Mouse (Mus musculus) embryonic facial prominence, embryonic 11.5 days (tissue): Measurements from ENCODE around the gene Krt78. TPM values are rescaled to one million over a fixed set of nuclear protein-coding genes. Genes with fewer than 3 reads are reported as not detected.
"Not testable (repeated sequence)": the region's sequence is repeated elsewhere in the genome, so short reads cannot be mapped to it uniquely, and the experiment has no call there.

Experiments
- ATAC-seq: fragments of 200-750 bp; cut with Nextera tagmentation; replicated peaks from 2 replicates; pipeline ENCODE4 v1.8.0; 2017; ENCODE audit warnings: low read depth; ENCODE audit not compliant: insufficient number of reproducible peaks, low FRiP score, low TSS enrichment
- DNase-seq: peaks from one replicate; pipeline ENCODE4 v3.0.0-alpha.2; 2015; ENCODE audit warnings: low spot score
- H3K27ac ChIP-seq: fragments of 300-500 bp; sonication (generic); replicated peaks from 2 replicates; pipeline ENCODE4 v1.5.1; 2014; ENCODE audit warnings: mild to moderate bottlenecking, low read depth, low read length, control low read depth
- H3K27me3 ChIP-seq: fragments of 300-500 bp; sonication (generic); 2 replicates; pipeline ENCODE4 v1.6.1; 2014; ENCODE audit warnings: mild to moderate bottlenecking, low read length, moderate library complexity, mixed read lengths; ENCODE audit not compliant: control insufficient read depth, insufficient read depth
- H3K36me3 ChIP-seq: fragments of 300-500 bp; sonication (generic); replicated peaks from 2 replicates; pipeline ENCODE4 v1.6.1; 2014; ENCODE audit warnings: low read depth, mild to moderate bottlenecking, low read length, moderate library complexity, mixed read lengths; ENCODE audit not compliant: control insufficient read depth, insufficient read depth
- H3K4me1 ChIP-seq: fragments of 300-500 bp; sonication (generic); 2 replicates; pipeline ENCODE4 v1.6.1; 2014; ENCODE audit warnings: low read length, mixed read lengths; ENCODE audit not compliant: control insufficient read depth, insufficient read depth
- H3K4me2 ChIP-seq: fragments of 300-500 bp; sonication (generic); 2 replicates; pipeline ENCODE4 v1.6.1; 2014; ENCODE audit warnings: low read depth, mild to moderate bottlenecking, control low read depth, low read length, moderate library complexity
- H3K4me3 ChIP-seq: fragments of 300-500 bp; sonication (generic); 2 replicates; pipeline ENCODE4 v1.5.1; 2014; ENCODE audit warnings: low read depth, low read length, control low read depth
- H3K9ac ChIP-seq: fragments of 300-500 bp; sonication (generic); replicated peaks from 2 replicates; pipeline ENCODE4 v1.6.1; 2014; ENCODE audit warnings: mild to moderate bottlenecking, control low read depth, low read length
- H3K9me3 ChIP-seq: fragments of 300-500 bp; sonication (generic); replicated peaks from 2 replicates; pipeline ENCODE4 v1.6.1; 2016; ENCODE audit warnings: mild to moderate bottlenecking, low read length, inconsistent platforms, mixed read lengths; ENCODE audit not compliant: control insufficient read depth
- WGBS: fragments of 180-500 bp; shearing (Covaris S2); extraction: QIAGEN DNeasy Blood & Tissue Kit; methylation state at CpG from one replicate; pipeline ENCODE4 v1.1.7; 2014; 5-methylcytosine and 5-hydroxymethylcytosine counted together
- polyA plus RNA-seq: library from polyadenylated mRNA; unstranded; fragments of >200 nt; fragmentation: Nextera tagmentation; extraction: Ambion mirVana; gene quantifications from 2 replicates; pipeline ENCODE4 v1.2.1, GENCODE M21; 2014

Krt78 gene
- 0.10 TPM in 1 of 2 replicates, not detected in the other for polyA plus RNA-seq

DNA sequence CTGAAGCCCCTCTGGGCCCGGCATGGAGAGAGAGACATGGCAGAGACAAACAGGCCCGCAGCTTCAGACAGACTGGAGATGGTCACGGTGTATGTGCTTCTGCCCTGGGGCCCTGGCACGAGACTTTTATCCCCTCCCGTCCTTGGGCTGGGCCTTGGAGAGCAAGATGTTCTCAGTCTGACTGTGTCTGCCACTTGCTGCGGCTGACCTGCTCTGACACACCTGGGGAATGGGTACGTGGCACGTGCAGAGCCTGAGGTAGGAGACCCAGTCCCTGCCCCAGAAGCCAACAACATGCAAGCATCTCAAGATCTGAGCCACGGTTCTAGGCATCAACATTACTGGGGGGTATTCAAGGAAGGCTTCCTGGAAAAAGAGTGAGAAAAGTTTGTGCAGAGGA, at the start of gene Krt78:
Gene Krt78 (minus strand): TSS at position 101 of the 400 bp plus-strand sequence.
- Histone ChIP-seq H3K4me1 (no peaks in the 10 kb centered on the region), H3K27ac (no peak within 1 kb of the TSS), H3K9ac (no peak within 1 kb of the TSS), H3K4me2 (no peak within 1 kb of the TSS), H3K36me3 (no peaks in the 10 kb centered on the region), H3K9me3 (no peaks in the 10 kb centered on the region), H3K4me3 (no peak within 1 kb of the TSS), H3K27me3 (no peaks in the 10 kb centered on the region)
- 84% methylated on average over 9 of the region's 9 CpGs for WGBS
- ATAC-seq (no peak), DNase-seq (no peak)

DNA sequence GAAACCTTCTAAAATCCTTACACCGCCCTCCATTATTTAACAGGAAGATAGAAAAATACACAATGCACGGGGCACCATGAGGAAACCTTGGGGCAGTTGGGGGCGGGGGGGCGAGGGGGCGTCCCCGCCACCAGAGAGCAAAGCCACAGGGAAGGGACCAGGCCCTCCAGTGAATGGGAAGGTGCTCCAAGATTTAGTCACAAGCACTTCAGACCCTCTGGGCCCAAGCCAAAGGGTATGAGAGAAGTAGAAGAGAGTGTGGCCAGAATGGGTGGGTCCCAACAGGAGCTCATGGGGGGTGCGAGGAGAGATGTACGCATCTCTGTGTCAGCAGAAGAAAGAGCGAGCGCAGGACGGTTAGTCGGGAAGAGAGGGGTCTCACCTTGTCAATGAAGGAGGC, 49.4 kb upstream of the Krt78 start:
- H3K4me1 ChIP-seq, result no peaks in the 10 kb centered on the region; the same call in 1 of the 2 replicates
- peak overlapping the region; percentile 55 for H3K9ac ChIP-seq
- no peak overlapping the region for H3K27ac ChIP-seq
- 10% methylated on average over 12 of the region's 12 CpGs for WGBS
- no peaks in the 10 kb centered on the region for H3K36me3 ChIP-seq
- H3K4me2 ChIP-seq, result peak overlapping the region; percentile 64
- no peaks in the 10 kb centered on the region for H3K9me3 ChIP-seq
- peaks cover 33% of the 10 kb centered on the region for H3K27me3 ChIP-seq
- ATAC-seq, result no peak
- H3K4me3 ChIP-seq, result peak overlapping the region; percentile 36
- no peak for DNase-seq

DNA sequence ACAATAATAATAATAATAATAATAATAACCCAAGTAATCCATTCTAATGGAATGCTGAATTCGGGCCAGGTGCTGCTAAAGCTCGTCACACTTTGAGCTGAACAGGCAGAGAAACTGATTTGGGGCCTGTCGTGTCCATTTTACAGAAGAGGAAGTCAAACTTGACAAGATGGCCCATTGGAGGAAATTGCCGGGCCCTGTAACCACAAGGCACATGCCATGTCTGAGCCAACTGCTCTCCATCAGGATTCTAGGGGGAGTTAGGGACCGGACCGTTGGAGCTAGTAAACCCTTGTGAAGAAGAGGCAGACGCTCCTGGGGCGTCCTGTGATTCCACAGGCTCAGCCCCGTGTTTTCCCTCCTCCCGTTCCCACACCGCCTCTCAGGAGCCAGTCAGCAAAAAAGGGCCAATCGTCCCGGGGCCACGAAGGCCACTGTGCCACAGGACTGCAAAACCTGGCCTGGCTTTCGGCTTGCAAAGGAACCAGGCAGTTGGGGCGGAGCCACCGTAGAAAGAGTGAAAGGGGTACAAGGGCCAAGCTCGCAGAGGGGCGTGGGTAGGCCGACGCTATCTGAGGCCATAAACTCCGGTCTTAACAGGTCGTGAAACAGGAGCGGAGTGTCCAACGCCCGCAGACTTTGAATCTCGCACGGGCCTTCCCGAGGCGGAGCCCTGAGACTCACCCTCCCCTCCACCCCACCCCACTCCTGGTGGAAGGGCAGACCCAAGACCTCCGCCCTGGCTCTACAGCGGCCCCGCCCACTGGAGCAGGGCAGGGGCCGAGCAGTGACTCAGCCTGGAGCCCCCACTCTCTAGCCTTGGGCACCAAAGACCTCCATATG, 48.8 kb upstream of the Krt78 start:
- Histone ChIP-seq H3K4me3 (peak overlapping the region; percentile 36), H3K36me3 (no peaks in the 10 kb centered on the region), H3K27ac (no peak overlapping the region), H3K9ac (peak overlapping the region; percentile 55), H3K4me2 (peak overlapping the region; percentile 64), H3K27me3 (peaks cover 33% of the 10 kb centered on the region), H3K9me3 (no peaks in the 10 kb centered on the region), H3K4me1 (no peaks in the 10 kb centered on the region; the same call in 1 of the 2 replicates)
- WGBS, result 3% methylated on average over 34 of the region's 34 CpGs
- ATAC-seq (peak; percentile 67), DNase-seq (peak; percentile 77)

DNA sequence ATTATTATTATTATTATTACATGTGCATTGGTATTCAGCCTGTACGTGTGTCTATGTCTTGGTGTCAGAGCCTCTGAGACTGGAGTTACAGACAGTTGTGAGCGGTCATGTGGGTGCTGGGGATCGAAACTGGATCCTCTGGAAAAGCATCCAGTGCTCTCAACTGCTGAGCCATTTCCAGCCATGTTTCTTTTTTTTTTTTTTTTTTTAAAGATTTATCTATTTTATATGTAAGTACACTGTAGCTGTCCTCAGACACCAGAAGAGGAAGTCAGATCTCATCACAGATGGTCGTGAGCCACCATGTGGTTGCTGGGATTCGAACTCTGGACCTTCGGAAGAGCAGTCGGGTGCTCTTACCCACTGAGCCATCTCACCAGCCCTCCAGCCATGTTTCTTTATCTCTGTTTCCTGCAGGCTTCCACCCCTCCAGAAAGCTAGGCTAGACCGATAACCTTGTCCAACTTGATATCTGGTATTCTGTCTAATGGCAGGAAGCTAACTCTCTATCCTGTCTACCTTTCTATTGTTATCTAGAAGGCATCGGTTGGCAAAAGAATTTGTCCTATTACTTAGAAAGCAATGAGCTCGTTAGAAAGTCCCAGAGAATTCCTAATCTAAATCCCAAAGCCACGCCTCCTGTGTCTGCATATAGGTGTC, 45.7 kb upstream of the Krt78 start:
- H3K36me3 ChIP-seq, result no peaks in the 10 kb centered on the region
- 90% methylated on average over 11 of the region's 11 CpGs for WGBS
- H3K4me3 ChIP-seq, result no peak overlapping the region
- no peaks in the 10 kb centered on the region for H3K4me1 ChIP-seq
- DNase-seq, result no peak
- no peak overlapping the region for H3K9ac ChIP-seq
- ATAC-seq, result no peak
- H3K4me2 ChIP-seq, result no peak overlapping the region
- H3K9me3 ChIP-seq, result no peaks in the 10 kb centered on the region
- no peak overlapping the region for H3K27ac ChIP-seq
- peaks cover 20% of the 10 kb centered on the region for H3K27me3 ChIP-seq

DNA sequence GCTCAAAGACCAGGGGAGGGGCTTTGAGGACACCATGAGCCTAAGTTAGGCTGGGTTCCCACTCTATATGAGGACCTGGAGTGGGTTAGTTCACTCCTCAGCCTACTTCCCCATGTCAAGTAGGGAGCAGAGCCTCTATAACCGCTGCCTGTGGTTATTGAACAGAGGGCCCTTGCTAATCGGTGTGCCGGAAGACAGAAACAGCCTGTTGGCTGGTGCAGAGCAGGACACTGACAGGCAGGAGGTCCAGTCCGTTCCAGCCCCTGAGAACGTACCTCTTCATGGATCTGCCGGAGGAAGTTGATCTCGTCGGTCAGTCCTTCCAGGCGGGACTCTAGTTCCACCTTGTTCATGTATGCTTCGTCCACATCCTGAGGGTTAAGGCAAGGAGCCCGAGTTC, 45.1 kb upstream of the Krt78 start:
- no peaks in the 10 kb centered on the region for H3K9me3 ChIP-seq
- no peak overlapping the region for H3K9ac ChIP-seq
- no peaks in the 10 kb centered on the region for H3K36me3 ChIP-seq
- no peaks in the 10 kb centered on the region for H3K4me1 ChIP-seq
- DNase-seq (no peak), ATAC-seq (no peak)
- no peak overlapping the region for H3K4me3 ChIP-seq
- 91% methylated on average over 11 of the region's 11 CpGs for WGBS
- H3K27ac ChIP-seq, result no peak overlapping the region
- no peak overlapping the region for H3K4me2 ChIP-seq
- peaks cover 19% of the 10 kb centered on the region for H3K27me3 ChIP-seq

DNA sequence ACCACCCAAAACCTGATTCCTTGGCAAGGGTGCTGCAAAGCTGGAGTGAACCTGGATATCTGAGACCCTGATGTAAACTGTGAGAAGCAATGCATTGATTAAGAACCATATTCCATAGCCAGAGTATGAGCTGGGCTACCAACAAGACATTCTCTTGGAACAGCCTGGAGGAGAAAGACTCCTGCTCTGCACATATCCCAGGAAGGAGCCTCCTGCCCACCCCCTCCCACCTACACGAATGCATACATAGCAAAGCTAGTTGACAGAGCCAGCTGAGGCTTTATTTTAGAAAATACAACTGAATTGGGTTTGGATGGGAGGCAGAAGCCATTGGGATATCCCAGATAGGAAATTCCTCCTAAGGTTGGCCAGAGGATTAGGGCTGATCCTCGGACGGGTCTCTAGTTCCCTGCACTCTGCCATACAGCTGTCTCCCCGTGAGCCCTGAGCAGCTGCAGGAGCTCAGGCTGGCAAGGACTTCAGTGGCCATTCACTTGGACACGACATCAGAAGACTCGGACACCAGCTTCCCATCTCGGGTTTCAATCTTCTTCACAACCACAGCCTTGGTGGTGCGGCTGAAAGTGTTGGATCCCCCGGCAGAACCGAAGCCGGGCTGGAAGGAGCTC, 42.5 kb upstream of the Krt78 start:
- not testable (repeated sequence) for H3K27me3 ChIP-seq, H3K4me3 ChIP-seq, H3K36me3 ChIP-seq, DNase-seq, H3K9me3 ChIP-seq, ATAC-seq, H3K9ac ChIP-seq, H3K4me1 ChIP-seq, H3K4me2 ChIP-seq, H3K27ac ChIP-seq
- 76% methylated on average over 11 of the region's 11 CpGs for WGBS

DNA sequence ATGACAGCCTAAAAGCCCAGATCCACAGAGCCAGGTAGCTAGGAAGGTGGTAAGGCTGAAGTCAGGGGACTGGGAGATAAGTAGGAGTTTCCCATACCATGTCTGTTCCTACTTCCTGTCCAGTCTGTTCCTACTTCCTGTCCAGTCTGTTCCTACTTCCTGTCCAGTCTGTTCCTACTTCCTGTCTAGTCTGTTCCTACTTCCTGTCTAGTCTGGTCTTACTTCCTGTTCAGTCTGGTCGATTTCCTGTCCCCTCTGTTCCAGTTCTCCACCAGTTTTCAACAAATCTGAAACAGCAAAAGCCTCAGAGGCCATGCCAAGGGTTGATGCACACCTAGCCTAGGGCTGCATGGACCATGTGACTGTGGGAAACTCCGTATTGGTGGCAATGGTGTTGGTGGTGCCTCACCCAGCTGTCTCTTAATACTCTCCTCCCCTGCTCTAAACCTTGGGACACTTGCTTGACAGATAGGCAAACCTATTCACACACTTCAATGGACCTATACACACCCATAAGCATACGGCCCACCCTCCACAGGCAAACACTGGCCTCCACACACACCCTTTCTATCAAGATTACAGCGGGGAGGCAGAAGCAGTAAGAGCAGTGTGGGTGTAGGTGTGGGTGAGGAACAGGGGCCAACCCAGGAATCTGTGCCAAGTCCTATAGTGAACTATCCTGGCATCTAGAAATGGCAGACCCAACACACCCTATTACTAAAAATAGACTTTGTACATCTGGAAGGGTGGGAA, 41.6 kb upstream of the Krt78 start:
- no peaks in the 10 kb centered on the region for H3K4me1 ChIP-seq
- H3K4me2 ChIP-seq, result no peak overlapping the region
- no peak for ATAC-seq
- DNase-seq, result no peak
- H3K27me3 ChIP-seq, result peaks cover 2% of the 10 kb centered on the region; the same call in 1 of the 2 replicates
- no peak overlapping the region for H3K27ac ChIP-seq
- WGBS, result 81% methylated on average over 4 of the region's 4 CpGs
- no peak overlapping the region for H3K9ac ChIP-seq
- no peak overlapping the region for H3K4me3 ChIP-seq
- no peaks in the 10 kb centered on the region for H3K9me3 ChIP-seq
- H3K36me3 ChIP-seq, result no peaks in the 10 kb centered on the region
